Mouse (Mus musculus) neural tube, embryonic 11.5 days (tissue): ENCODE measurements around the gene Rhbdl1. TPM values are rescaled to one million over a fixed set of nuclear protein-coding genes. Genes with fewer than 3 reads are reported as not detected.

Experiments used
- ATAC-seq: fragments of 200-750 bp; cut with Nextera tagmentation; 2 replicates; pipeline ENCODE4 v1.8.0; 2017; ENCODE audit warnings: moderate number of reproducible peaks, mild to moderate bottlenecking, moderate TSS enrichment, moderate library complexity; ENCODE audit not compliant: insufficient read depth, low FRiP score, low TSS enrichment
- DNase-seq: peaks from one replicate; pipeline ENCODE4 v3.0.0-alpha.2; 2015; ENCODE audit warnings: low spot score
- H3K27ac ChIP-seq: fragments of 300-500 bp; sonication (generic); 2 replicates; pipeline ENCODE4 v1.5.1; 2014; ENCODE audit warnings: low read depth, mild to moderate bottlenecking, low read length
- H3K27me3 ChIP-seq: fragments of 300-500 bp; sonication (generic); 2 replicates; pipeline ENCODE4 v1.6.1; 2014; ENCODE audit warnings: mild to moderate bottlenecking, low read length, mixed read lengths; ENCODE audit not compliant: control insufficient read depth, insufficient read depth
- H3K36me3 ChIP-seq: fragments of 300-500 bp; sonication (generic); 2 replicates; pipeline ENCODE4 v1.6.1; 2014; ENCODE audit warnings: mild to moderate bottlenecking, low read length, moderate library complexity, mixed read lengths; ENCODE audit not compliant: control insufficient read depth, insufficient read depth
- H3K4me1 ChIP-seq: fragments of 300-500 bp; sonication (generic); 2 replicates; pipeline ENCODE4 v1.6.1; 2014; ENCODE audit warnings: low read length, mixed read lengths; ENCODE audit not compliant: control insufficient read depth, insufficient read depth
- H3K4me2 ChIP-seq: fragments of 300-500 bp; sonication (generic); 2 replicates; pipeline ENCODE4 v1.6.1; 2014; ENCODE audit warnings: low read depth, mild to moderate bottlenecking, moderate library complexity
- H3K4me3 ChIP-seq: fragments of 300-500 bp; sonication (generic); 2 replicates; pipeline ENCODE4 v1.5.1; 2014; ENCODE audit warnings: low read depth, low read length
- H3K9ac ChIP-seq: fragments of 300-500 bp; sonication (generic); 2 replicates; pipeline ENCODE4 v1.6.1; 2014; ENCODE audit warnings: mild to moderate bottlenecking, low read length
- H3K9me3 ChIP-seq: fragments of 300-500 bp; sonication (generic); 2 replicates; pipeline ENCODE4 v1.6.1; 2016; ENCODE audit warnings: low read length; ENCODE audit not compliant: control insufficient read depth
- WGBS: fragments of 180-500 bp; shearing (Covaris S2); extraction: QIAGEN DNeasy Blood & Tissue Kit; methylation state at CpG from one replicate; pipeline ENCODE4 v1.1.7; 2014; 5-methylcytosine and 5-hydroxymethylcytosine counted together
- polyA plus RNA-seq: library from polyadenylated mRNA; unstranded; fragments of >200 nt; fragmentation: Nextera tagmentation; extraction: Ambion mirVana; gene quantifications from 2 replicates; pipeline ENCODE4 v1.2.1, GENCODE M21; 2014

The Rhbdl1 gene
- polyA plus RNA-seq, 1 experiment from 2014 or later = 4.4 TPM

DNA sequence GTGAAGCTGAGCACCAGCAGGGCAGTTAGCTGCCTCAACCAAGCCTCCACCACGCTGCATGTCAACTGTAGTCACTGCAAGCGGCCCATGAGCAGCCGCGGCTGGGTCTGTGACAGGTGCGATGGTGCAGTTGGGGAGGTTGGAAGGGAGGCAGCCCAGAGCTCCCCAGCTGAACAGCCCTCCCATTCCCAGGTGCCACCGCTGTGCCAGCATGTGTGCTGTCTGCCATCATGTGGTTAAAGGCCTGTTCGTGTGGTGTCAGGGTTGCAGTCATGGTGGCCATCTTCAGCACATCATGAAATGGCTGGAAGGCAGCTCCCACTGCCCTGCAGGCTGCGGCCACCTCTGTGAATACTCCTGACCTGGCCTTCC is 8.9 kb downstream of the Rhbdl1 start:
- peaks cover 46% of the 10 kb centered on the region for H3K4me1 ChIP-seq
- H3K4me2 ChIP-seq = peak overlapping the region; percentile 82
- no peaks in the 10 kb centered on the region for H3K27me3 ChIP-seq
- peaks cover 15% of the 10 kb centered on the region for H3K36me3 ChIP-seq
- no peak for DNase-seq
- H3K4me3 ChIP-seq = peak overlapping the region; percentile 46
- H3K27ac ChIP-seq = no peak overlapping the region
- H3K9ac ChIP-seq = no peak overlapping the region
- no peaks in the 10 kb centered on the region for H3K9me3 ChIP-seq
- 81% methylated on average over 8 of the region's 8 CpGs for WGBS
- no peak for ATAC-seq

DNA sequence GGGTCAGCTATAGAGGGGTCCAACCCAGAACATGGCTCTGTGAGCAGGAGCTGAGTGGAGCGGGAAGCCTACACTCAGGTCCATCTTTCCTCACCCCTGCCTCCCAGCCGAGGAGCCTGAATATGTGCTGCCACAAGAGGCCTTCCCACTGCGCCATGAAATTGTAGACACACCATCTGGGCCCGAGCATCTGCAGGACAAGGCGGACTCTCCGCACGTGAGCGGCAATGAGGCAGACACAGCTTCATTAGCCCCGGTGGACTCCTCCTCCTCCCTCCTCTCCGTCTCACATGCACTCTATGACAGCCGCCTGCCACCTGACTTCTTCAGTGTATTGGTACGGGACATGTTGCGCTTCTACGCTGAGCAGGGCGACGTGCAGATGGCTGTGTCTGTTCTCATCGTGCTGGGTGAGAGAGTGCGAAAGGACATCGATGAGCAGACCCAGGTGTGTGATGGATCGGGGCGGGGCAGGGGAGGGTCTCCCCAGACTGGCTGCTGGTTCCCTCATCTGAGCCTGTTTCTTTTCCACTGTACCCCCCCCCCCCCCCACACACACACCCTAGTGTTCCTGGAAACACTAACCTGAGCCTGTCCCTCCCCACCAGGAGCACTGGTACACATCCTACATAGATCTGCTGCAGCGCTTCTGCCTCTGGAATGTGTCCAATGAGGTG is 9.4 kb downstream of the Rhbdl1 start:
- ATAC-seq (no peak), DNase-seq (no peak)
- Histone ChIP-seq H3K27ac (no peak overlapping the region), H3K27me3 (no peaks in the 10 kb centered on the region), H3K9ac (no peak overlapping the region; the same call in 1 of the 2 replicates), H3K4me1 (peaks cover 46% of the 10 kb centered on the region), H3K4me2 (no peak overlapping the region), H3K36me3 (peaks cover 15% of the 10 kb centered on the region), H3K4me3 (no peak overlapping the region), H3K9me3 (no peaks in the 10 kb centered on the region)
- WGBS = 90% methylated on average over 22 of the region's 22 CpGs

DNA sequence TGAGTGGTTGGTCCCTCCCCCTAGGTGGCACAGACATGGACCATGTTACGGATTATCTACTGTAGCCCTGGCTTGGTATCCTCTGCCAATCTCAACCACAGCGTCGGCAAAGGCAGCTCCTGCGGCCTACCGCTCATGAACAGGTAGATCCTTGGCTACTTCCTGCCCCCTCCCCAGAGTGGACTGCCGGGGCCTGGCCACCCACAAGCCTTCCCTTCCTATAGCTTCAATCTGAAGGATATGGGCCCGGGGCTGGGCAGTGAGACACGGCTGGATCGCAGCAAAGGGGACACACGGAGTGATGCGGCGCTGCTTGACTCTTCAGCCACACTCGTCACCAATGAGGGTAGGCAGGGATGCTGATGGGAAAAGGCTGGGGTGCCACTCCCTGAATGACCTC is 10.1 kb downstream of the Rhbdl1 start:
- H3K36me3 ChIP-seq = peaks cover 15% of the 10 kb centered on the region
- WGBS = 96% methylated on average over 13 of the region's 13 CpGs
- H3K27ac ChIP-seq = no peak overlapping the region
- H3K4me2 ChIP-seq = no peak overlapping the region
- H3K4me1 ChIP-seq = peaks cover 43% of the 10 kb centered on the region
- no peak overlapping the region for H3K9ac ChIP-seq
- H3K9me3 ChIP-seq = no peaks in the 10 kb centered on the region
- DNase-seq (no peak), ATAC-seq (no peak)
- H3K4me3 ChIP-seq = no peak overlapping the region
- H3K27me3 ChIP-seq = no peaks in the 10 kb centered on the region

DNA sequence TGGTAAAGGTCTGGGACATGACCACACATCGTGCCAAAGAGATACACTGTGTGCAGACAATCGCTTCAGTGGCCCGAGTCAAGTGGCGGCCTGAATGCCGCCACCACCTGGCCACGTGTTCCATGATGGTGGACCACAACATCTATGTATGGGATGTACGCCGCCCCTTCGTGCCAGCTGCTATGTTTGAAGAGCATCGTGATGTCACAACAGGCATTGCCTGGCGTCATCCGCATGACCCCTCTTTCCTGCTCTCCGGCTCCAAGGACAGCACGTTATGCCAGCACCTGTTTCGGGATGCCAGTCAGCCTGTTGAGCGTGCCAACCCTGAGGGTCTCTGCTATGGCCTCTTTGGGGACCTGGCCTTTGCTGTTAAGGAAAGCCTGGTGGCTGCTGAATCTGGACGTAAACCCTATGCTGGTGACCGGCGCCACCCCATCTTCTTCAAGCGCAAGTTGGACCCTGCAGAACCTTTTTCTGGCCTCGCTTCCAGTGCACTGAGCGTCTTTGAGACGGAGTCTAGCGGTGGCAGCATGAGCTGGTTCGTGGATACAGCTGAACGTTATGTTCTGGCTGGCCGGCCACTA is 11.0 kb downstream of the Rhbdl1 start:
- H3K4me2 ChIP-seq = no peak overlapping the region
- H3K9me3 ChIP-seq = no peaks in the 10 kb centered on the region
- H3K9ac ChIP-seq = no peak overlapping the region
- DNase-seq (no peak), ATAC-seq (no peak)
- H3K4me3 ChIP-seq = no peak overlapping the region
- H3K36me3 ChIP-seq = peaks cover 9% of the 10 kb centered on the region
- WGBS = 94% methylated on average over 27 of the region's 27 CpGs
- peaks cover 34% of the 10 kb centered on the region for H3K4me1 ChIP-seq
- H3K27me3 ChIP-seq = no peaks in the 10 kb centered on the region
- H3K27ac ChIP-seq = no peak overlapping the region

DNA sequence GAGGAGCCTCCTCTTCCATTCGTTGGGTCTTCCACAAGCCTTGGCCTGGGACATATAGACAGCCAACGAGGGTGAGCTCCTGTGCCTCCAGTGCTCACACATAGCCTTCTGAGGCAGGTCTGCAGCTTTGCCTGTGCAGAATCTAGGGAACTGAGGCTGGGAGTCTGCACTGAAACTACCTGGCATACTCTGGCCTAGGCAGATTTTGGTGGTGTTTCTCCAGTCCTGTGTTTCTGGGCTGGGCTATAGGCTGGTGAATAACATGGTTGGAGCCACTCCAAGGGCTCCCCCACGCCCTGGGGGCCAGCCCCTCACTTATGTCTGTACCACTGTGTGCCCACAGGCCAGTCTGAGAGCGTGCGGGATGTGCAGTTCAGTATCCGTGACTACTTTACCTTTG is 11.8 kb downstream of the Rhbdl1 start:
- H3K9ac ChIP-seq = no peak overlapping the region

DNA sequence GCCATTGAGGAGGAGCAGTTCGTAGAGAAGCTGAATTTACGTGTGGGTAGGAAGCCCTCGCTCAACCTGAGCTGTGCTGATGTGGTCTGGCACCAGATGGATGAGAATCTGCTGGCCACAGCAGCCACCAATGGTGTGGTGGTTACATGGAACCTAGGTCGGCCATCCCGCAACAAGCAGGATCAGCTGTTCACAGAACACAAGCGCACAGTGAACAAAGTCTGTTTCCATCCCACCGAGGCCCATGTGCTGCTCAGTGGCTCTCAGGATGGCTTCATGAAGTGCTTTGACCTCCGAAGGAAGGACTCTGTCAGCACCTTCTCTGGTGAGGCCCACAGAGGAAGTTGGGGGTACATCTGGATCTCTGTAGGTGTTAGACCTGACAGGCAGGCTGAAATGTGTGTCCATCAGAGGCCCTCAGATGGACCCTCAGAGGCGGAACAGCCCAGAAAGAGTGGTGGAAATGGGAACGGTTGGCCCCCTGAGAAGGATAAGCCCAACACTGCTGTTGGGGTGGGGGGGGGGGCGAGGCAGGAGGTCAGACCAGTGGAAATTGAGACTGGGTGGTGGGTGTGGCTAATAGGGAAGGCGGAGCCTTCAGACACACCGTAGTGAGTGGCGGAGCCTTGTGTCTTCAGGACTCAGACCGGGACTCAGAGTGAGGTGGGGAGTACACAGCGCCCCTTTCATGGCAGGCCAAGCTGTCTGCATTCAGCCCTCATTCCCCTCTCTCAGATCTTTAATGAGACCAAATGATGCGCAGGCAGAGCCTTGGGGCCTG is 12.5 kb downstream of the Rhbdl1 start:
- Histone ChIP-seq H3K36me3 (no peaks in the 10 kb centered on the region), H3K9ac (peak overlapping the region; percentile 49), H3K4me2 (peak overlapping the region; percentile 88), H3K27ac (no peak overlapping the region), H3K9me3 (no peaks in the 10 kb centered on the region), H3K27me3 (peaks cover 9% of the 10 kb centered on the region), H3K4me1 (peaks cover 21% of the 10 kb centered on the region), H3K4me3 (peak overlapping the region; percentile 44)
- ATAC-seq (no peak), DNase-seq (no peak)
- WGBS = 72% methylated on average over 16 of the region's 17 CpGs

More for the DNA sequence above, 11.8 kb downstream of the Rhbdl1 start:
- Histone ChIP-seq H3K9me3 (no peaks in the 10 kb centered on the region), H3K27ac (no peak overlapping the region), H3K36me3 (peaks cover 1% of the 10 kb centered on the region), H3K4me3 (no peak overlapping the region), H3K27me3 (peaks cover 1% of the 10 kb centered on the region; the same call in 1 of the 2 replicates), H3K4me2 (no peak overlapping the region), H3K4me1 (peaks cover 26% of the 10 kb centered on the region)
- DNase-seq = no peak
- WGBS = 90% methylated on average over 6 of the region's 6 CpGs
- ATAC-seq = no peak

DNA sequence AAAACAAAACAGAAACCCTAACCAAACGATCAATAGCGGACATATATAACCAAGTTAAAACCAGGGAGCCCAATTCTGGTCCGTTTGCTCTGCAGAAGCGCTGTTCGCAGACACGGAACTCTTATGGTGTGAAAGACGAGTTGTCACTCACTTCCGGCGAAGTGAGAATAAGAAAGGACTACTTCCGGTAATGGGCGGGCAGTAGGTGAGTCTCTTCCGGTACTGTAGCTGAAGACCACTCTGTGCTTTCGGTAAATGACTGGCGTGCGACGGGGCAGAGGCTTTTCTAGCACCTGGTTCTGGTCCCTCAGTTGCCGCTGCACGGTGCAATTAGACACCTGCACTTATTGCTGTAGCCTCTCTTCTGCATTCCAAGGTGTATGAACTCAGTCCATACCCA is 13.6 kb downstream of the Rhbdl1 start, which contains the start of gene Wdr24:
TSS of gene Wdr24 (plus strand) at position 176 of the 400 bp plus-strand sequence.
- H3K27ac ChIP-seq = no peak within 1 kb of the TSS
- ATAC-seq = peak; percentile 57; the same call in 1 of the 2 replicates

DNA sequence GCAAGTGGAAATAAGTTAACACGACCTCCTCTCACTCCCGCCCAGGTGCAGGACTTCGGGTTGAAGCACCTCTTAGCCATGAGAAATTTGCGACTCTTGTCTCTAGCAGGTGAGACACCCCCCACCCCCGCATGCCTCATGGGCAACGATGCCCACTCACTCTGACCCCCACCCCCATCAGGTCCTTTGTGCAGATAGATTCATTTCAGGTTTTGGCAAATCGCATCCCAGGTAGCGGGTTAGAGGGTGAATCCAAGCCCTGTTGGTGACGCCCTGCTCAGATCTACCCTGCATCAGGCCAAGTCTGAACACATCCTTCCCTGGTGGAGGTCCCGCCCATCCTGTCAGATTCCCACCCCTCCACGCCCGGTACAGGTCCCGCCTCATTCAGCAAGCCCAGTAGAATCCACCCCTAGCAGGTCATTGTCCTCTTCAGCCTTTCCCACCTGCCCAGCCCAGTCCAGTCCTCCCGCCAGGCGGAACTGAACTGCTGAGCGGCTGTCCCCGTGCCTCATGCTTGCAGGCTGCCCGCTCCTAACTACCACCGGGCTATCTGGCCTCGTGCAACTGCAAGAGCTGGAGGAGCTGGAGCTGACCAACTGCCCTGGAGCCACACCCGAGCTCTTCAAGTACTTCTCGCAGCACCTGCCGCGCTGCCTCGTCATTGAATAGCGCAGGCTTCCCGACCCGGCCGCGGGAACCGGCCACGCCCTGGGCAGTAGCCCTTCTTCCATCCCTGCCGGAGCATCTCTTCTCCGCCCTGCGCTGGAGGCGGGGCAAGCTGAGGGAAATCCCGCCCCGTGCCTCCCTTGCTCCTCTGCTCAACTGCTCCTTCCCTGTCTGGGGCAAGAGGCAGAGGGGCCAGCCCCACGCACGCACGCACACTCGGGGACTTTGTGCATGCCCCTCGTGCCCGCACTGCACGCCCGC is 18.0 kb downstream of the Rhbdl1 start:
- peaks cover 30% of the 10 kb centered on the region for H3K27me3 ChIP-seq
- no peaks in the 10 kb centered on the region for H3K36me3 ChIP-seq
- ATAC-seq = no peak
- DNase-seq = no peak
- peak overlapping the region; percentile 4; the same call in 1 of the 2 replicates for H3K4me3 ChIP-seq
- peaks cover 4% of the 10 kb centered on the region for H3K4me1 ChIP-seq
- H3K9me3 ChIP-seq = no peaks in the 10 kb centered on the region
- H3K27ac ChIP-seq = no peak overlapping the region
- peak overlapping the region; percentile 17; the same call in 1 of the 2 replicates for H3K4me2 ChIP-seq
- WGBS = 5% methylated on average over 46 of the region's 46 CpGs
- H3K9ac ChIP-seq = peak overlapping the region; percentile 18

More for the DNA sequence above, 13.6 kb downstream of the Rhbdl1 start, which contains the start of gene Wdr24:
- peak within 1 kb of the TSS; percentile 49 for H3K9ac ChIP-seq
- peak within 1 kb of the TSS; percentile 44 for H3K4me3 ChIP-seq
- DNase-seq = peak; percentile 73
- no peaks in the 10 kb centered on the region for H3K9me3 ChIP-seq
- WGBS = under 1% methylated on average over 18 of the region's 18 CpGs
- no peaks in the 10 kb centered on the region for H3K36me3 ChIP-seq
- peaks cover 20% of the 10 kb centered on the region for H3K27me3 ChIP-seq
- H3K4me1 ChIP-seq = peaks cover 18% of the 10 kb centered on the region
- H3K4me2 ChIP-seq = peak within 1 kb of the TSS; percentile 88
